Mouse (Mus musculus) urinary bladder, postnatal 25 days (tissue): ENCODE measurements around the gene Slc16a14.
"Not testable (repeated sequence)": the region's sequence is repeated elsewhere in the genome, so short reads cannot be mapped to it uniquely, and the experiment has no call there.

ENCODE experiments used
- DNase-seq: peaks from one replicate; pipeline ENCODE4 v3.0.0; 2022; ENCODE audit warnings: low spot score

The Slc16a14 gene

DNA sequence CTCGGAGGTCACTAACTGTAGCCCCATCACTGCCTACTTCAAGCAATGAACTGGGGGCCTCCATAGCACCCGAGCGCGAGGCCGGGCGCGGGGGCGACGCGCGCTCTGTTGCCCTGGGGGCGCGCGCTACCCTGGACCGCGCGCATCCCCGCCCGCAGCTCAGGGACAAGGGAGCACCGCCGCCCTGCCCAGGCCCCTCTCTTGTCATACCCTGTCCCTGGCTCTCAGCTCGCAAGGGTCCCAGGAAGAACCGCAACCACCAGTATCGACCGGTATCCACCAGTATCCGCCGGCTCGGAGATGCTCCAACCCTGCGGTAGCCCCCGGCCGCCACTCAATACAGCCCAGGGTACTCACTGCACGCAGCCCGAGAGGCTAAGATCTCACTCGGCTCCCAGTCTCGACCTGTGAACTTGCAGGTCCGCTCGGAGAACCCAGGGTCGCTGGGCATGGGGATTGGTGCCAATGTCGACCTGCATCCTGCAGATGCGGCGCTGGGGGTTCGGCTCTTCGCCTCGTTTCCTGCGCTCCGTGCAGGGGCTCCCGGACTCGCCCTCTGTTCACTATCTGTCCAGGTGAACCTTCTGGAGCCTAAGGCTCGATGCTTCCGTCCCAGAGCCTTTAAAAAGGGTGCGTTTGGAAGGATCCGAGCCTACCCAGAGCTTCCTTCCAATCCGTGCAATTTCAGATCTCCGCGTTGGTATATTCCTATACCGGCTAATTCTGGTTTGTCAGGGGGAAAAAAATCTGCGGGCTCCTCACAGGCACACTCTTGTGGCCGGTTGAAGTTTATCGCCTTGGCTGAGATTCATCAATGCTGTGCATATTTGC is at the start of gene Slc16a14:
Slc16a14 (minus strand) TSS at position 632 of the 831 bp plus-strand sequence.
- DNase-seq = no peak

DNA sequence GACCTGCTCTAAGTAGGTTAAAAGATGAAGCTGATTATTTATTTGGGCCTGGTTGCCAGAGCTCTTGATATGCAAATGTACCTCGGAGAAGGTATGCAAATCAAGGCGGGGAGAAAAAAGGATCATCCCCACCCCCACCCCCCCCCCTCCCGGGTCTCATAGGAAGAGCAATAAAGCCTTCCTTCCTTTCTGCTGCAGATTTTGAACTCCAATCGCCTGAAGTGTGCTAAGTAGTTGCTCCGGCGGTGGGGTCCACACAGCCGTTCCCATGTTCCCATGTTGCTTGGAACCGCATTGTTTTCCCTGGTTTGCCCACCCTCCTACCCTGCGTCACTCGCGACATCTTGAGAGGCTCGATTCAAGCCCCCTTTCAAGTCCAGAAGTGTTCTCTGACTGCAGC is 26.8 kb upstream of the Slc16a14 start:
- not testable (repeated sequence) for DNase-seq

DNA sequence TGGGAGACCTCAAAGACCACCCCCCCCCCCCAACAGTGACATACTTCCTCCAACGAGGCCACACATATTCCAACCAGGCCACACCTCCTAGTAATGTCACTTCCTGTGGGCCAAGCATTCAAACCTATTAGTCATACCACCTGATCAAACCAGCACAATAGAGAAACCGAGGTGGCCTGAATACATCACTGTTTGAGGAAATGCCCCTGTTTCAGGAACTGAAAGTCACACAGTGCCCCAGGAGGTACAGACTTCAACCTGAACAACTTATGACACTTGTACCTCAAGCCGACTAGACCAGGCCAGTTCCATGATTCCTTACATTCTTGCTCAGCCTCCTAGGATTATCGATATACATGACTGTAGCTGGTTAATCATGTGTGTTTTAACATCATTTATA is 22.8 kb upstream of the Slc16a14 start:
- DNase-seq = not testable (repeated sequence)

DNA sequence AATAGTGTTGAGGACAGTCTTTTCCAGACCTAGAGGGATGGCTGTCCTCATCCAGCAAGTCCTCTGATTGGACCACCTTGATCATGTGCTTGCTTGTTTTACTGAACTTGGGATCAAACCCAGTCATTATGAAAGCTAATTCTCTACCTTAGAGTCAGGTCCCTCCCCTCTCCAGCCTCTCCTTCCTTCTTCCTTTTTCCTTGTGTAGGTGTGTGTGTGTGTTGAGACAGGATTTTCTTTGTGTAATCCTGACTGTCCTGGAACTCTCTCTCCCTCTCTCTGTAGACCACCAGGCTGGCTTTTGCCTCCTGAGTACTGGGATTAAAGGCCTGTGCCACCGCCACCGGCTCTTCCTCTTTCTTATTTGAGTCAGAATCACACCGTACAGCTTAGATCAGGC is 21.8 kb upstream of the Slc16a14 start:
- DNase-seq = not testable (repeated sequence)

DNA sequence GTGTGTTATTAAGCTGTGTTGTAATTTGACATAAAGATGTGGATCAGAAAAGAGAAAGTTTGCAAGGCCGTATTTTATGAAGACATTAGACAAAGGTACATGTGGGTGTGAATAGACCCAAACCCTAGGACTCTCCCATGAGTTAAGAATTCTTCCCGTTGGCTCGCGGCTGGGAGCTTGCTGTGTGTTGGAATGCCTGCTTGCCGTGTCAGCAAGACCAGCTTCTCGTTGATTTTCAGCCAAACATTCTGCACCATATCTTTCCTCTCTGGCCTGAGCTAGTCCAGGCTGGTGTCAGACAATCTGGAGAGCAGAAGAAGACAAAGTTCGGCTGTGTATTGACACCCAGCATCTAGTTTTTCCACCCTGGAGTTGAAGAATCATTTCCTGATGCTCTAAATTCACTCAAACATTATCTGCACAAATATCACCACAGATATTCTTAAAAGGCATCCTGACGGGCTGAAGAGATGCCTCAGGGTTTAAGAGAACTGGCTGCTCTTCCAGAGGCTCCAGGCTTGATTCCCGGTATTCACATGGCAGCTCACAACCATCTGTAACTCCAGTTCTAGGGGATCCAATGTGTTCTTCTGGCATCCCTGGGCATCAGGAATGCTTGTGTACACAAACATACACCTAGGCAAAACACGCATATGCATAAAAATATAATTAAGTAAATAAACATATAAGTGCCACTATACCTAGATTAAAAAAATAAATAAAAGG is 17.7 kb upstream of the Slc16a14 start:
- DNase-seq = peak; percentile 19

DNA sequence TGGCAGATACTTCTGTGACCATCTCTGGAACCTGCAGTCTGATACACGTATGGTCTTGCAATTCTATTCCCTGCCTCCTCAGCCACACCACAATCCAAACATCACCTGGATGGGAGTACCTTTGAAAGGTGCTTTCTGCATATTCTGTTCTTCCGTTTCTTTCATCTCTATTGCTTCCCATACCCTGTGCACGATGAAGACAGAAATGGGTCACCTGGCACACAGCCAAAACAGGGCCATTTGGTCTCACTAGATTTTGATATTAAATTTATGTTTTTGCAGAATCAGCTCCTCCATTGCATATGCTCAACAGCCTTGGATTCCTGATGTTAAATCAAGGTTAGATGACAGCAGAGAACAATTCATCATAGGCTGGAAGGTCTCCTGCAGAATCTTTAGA is 16.6 kb upstream of the Slc16a14 start:
- no peak for DNase-seq

DNA sequence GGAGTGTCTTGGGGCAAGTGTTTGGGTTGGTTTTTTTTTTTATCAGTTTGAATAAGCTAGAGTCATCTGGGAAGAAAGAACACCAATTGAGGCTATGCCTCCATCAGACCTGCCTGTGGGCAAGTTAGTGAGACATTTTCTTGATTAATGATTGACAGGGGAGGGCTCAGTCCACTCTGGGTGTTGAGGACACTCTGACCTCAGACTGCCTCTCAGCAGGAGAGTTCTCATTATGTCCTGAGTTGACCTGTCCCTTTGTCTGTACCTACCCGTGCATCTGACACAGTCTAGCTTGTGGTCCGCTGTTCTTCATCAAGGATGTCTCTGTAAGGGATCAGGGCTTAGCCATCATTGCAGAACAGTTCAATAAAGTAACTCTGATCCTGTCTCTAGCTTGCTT is 12.5 kb upstream of the Slc16a14 start:
- DNase-seq = no peak

DNA sequence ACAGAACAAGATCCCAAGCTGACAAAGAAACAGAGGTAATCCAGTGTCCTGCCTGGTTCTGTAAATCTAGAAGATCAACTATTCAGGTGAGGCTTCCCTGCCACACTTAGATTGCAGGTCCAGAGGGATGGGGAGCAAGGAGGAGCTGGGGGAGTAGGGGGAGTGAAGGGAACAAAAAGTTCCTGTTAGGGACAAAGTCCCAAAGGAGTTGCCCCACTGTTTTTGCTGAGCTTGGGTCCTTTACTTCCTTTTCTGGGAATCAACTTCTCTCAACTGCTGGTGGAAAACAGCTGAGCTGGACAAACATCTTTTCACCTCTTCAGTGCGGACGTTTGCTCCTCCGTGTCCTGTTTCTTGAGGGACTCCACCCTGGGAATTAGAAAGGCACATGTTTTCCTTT is 11.0 kb upstream of the Slc16a14 start:
- DNase-seq = no peak

DNA sequence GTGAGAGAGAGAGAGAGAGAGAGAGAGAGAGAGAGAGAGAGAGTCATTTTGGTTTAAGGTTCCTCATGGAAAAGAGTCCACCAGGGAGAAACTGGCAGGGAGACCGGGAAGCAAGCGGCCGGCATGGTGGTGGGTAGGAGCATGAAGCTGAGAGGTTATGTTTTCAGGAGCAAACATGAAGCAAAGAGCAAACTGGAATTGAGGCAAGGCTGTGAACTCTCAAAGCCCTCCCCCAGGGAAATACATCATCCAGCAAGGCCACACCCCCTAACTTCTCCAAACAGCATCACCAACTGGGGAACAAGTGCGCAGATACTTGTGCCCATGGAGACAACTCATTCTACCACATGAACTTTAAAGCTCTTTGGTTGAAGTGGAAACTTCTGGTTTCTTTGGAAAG is 8.6 kb upstream of the Slc16a14 start:
- no peak for DNase-seq

DNA sequence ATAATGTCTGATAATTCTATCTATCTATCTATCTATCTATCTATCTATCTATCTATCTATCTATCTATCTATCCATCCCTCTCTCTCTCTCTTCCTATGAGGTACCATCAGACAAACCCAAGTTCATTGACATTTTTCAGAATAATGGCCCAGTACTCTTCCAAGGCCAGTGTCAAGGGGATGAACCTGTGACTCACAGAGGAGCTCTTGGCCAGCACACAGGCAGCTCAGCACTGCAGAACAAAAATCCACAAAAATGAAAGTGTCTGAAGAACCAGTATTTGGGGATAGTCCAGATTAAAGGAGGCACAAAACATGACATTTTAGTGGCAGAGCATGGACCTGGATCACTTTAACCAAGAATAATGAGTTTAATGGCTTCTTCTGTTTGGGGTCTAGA is 7.7 kb upstream of the Slc16a14 start:
- no peak for DNase-seq

DNA sequence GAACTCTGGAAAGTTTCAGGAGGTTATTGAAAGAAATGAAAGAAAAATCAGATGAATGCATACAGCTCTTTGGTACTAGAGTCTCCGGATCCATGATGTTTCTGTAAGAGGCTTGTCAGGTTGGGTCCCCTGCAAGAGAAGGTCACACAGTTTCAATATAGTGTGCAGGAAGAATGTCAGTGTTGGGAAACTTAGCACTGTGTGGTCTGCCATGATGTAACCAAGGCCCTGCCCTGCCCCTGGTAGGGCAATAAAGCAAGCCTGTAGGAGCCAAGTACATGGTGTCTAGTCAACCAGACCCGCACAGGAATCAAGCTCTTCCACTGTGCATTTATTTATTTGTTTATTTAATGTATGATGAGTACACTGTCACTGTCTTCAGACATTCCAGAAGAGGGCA is 5.4 kb upstream of the Slc16a14 start:
- no peak for DNase-seq

DNA sequence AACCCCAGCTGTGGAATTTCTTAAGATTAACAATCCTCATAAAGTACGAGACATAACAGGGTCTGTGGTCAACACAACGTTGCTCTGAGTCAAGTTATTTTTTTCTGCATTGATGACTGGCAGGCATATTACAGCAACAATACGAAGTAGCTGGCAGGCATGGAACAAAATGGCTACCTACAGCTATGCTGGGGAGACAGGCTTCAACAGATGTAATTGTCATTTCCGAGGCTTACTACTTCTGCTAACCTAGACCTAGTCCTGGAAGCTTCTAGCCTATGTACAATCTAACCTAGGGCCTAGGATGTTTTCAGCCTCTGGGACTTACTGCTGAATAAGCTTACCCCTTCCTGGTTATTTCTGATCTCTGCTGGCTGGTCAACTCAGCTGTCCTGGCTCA is 4.5 kb upstream of the Slc16a14 start:
- DNase-seq = no peak

DNA sequence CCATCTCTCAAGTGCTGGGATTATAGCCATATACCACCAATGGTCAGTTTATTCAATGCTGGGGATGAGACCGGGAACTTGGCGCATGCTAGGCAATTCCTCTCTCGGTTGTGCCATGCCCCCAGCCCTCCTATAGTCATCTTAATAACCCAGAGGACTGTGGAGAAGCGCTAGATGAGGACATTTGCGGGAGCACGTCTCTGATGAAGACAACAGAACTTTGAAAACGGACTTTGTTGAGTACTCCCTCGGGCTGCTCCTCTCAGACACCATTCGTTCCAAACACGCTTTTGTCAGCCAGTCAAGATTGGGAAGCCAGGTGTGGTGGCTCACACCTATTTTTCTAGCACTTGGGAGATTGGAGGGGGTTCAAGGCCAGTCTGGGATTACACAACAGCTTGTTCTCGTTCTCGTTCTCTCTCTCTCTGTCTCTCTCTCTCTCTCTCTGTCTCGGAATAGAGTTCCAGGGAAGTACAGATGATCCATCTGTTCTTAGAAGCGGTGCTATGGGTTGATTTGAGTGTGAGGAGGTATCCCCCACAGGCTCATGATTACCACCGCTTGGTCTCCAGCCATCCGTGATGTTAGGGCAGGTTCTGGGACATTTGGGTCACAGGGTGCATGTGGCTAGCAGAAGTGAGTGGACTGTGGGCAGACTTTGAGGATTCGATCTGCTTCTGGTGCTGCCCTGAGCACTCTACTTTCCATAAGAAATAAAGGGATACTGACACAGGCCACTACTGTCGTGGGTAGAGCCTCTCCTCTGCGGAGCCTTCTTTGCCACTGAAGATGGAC is 2.0 kb upstream of the Slc16a14 start:
- DNase-seq = no peak

DNA sequence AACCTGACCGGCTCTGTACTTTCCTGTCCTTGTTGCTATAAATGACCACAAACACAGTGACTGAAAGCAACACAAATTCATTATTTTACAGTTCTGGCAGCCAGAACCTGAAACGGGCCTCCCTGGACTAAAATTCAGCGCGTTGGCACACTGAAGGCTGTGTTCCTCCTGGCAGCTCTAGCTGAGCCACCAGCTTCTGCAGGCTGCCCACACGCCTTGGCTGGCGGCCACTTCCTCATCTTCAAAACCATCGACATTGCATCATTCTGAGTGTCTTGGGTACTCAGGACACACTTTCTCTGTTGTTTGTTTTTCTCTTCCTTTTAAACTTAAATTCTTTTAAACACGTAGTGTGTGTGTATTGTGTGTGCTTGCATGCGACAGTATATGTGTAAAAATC is 734 bp upstream of the Slc16a14 start:
- peak; percentile 34 for DNase-seq

DNA sequence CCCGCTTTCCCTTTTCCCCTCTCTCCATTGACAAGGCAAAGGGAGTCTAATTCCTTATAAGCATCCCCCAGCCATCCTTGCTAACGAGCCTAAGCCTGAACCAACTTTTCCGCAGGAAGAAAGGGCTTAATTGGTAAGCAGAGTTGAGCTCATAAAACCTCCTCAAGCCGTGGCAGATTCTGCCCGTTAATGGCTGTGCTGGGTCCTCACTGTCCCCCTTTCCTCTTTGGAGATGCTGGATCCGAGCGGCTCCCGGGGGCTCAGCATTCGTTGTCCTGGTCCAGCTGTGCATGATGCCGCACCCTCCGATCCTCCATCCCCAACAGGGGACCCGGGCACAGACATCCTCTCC is 807 bp downstream of the Slc16a14 start:
- no peak for DNase-seq

DNA sequence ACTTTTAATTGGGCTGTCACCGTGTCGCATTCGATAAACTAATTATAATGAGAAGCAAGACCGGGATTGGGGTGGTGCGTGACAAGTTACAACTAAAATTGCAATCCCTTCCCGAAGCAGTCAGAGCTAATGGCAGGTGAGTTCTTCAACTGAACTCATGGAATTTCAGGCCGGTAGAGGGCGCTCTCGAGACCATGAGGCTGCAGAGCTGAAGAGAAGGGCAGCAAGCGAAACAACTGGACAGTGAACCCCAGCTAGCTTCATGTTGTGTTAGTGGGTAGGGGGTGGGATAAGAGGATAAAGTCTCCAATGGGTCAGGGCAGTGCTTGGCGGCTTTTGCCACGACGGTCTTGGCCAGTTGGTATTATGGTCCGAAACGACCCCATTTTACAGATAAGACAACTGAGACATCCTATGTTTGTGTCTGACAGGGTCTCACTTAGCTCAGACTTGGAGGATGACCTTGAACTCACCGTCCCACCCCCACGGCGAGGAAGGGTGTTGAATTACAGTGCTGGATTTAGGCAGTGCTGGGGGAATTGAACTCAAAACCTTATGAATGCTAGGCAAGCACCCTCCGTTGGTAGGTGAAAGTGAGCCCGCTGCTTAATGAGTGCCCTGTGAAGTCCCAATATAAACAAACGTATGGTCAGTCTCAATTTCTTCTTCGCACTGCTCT is 1.3 kb downstream of the Slc16a14 start:
- DNase-seq = peak; percentile 80

DNA sequence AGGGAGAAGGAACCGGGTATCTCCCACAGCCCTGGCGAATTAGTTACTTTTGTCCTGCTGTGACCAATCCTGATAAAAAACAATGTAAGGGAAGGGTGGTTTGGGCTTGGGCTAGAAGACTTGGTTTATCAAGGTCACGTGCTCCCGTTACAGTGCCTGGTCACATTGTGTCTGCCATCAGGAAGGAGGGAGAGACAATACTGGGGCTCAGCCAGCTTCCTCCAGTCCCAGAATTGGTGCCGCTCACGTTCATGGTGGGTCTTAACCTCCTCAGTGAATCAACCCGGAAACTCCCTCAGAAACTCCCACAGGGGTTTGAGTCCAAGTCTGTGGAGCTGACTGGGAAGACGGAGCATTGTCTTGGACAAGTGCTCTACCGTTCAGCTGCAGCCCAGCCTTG is 9.3 kb downstream of the Slc16a14 start:
- no peak for DNase-seq

DNA sequence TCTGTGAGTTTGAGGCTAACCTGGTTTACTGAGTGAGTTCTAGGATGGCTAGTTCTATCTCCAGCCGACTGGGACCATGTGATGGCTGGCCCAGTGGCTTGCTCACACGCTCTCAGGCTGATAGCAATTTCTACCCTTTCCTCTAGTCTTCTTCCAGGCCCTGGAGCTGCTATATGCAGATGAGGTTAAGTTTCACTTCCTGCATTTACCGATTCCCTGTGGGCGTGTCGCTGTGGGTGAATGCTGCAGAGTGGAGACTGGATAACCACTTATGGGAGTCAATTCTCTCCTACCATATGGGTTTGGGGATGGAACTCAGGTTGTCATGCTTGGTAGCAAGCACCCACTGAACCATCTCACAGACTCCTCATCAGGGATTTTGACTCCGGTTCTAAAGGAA is 10.8 kb downstream of the Slc16a14 start:
- peak; percentile 8 for DNase-seq

DNA sequence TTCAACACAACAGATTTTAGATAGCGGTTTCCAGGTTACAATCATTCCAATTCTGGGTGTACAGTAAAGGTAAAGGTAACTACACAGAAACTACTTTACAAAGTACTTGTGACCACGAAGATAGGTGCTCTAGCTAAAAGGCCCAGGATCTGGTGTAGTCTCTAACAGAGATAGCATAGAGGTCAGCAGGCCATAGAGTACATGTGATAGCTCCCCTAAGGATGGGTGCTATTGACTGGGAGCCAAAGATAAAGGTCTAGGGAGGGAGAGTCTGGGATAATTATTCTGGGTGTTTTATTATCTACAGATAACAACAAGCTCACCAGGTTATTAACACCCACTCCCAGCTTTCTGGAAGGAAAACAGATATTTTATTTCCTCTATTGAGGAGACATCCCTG is 11.5 kb downstream of the Slc16a14 start:
- DNase-seq = no peak

DNA sequence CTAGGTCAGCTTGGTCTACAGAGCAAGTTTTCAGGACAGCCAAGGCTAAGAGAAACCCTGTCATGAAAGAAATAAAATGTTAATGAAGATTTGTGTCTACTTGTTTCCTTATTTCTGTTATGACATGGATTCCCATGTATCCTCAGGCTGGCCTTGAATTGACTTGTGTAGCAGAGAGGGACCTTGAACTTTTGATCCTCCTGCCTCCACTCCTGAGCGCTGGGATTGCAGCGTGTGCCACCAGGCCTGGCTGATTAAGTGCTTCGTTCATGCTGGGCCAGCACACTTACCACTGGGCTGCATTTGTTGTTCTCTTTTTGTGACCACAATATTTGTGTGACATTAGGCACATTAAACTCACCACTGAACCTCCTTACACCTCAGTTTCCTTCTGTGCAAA is 16.1 kb downstream of the Slc16a14 start:
- no peak for DNase-seq

DNA sequence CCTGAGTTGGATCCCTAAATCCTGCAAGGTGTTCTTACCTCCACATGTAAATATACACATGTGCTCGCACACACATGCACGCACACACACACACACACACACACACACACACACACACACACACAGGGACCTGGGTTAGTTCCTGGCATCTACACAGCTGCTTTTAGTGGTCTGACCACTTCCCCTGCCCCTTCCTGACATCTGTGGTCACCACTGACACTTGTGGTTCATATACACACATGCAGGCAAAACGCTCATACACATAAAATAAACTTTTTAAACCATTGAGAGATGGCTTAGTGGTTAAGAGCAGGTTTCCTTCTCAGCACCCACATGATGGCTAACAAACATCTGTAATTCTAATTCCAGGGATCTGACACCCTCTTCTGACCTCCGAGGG is 19.9 kb downstream of the Slc16a14 start:
- no peak for DNase-seq

DNA sequence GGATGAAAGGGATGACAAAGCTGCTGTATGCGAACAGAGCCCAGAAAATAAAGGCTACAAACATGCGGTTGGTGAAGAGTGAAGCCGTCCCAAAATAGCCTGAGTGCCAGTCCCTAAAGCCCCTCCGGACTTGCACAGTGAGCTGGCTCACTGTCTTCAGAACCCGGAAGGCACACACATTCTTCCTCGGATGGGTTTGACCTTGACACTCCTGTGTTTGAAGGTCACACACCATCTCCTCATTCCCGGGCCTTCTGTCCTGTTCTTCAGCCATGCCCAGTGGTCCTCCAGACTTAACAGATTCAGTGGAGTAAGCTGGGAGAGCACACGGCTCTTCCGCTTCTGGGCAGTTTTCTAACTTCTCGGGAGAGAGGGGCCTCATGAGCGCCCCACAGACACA is 22.4 kb downstream of the Slc16a14 start:
- DNase-seq = no peak
